Mouse (Mus musculus) embryo, embryonic 9.5 days (tissue): ENCODE data around the gene Mettl16.

Experiments used
- DNase-seq: peaks from one replicate; pipeline ENCODE4 v3.0.0-alpha.2; 2017; ENCODE audit errors: extremely low spot score

Gene Mettl16

GRCm38 (mm10) chr11:74831606-74832451 is 61.2 kb downstream of the Mettl16 start:
- DNase-seq = peak; percentile 100

GRCm38 (mm10) chr11:74832503-74833143 is 62.0 kb downstream of the Mettl16 start:
- peak; percentile 61 for DNase-seq

GRCm38 (mm10) chr11:74833536-74834358 is 63.1 kb downstream of the Mettl16 start:
- DNase-seq = no peak

- DNase-seq = no peak
Observed at GRCm38 (mm10) chr11:74834359-74834638, 63.7 kb downstream of the Mettl16 start.

- no peak for DNase-seq
Observed at GRCm38 (mm10) chr11:74834650-74835277, 64.1 kb downstream of the Mettl16 start.

- DNase-seq = no peak
Observed at GRCm38 (mm10) chr11:74835593-74836224, 65.1 kb downstream of the Mettl16 start.

- DNase-seq = no peak
Observed at GRCm38 (mm10) chr11:74836225-74837055, 65.8 kb downstream of the Mettl16 start.

GRCm38 (mm10) chr11:74837056-74837693 is 66.5 kb downstream of the Mettl16 start:
- no peak for DNase-seq

GRCm38 (mm10) chr11:74837694-74838431 is 67.2 kb downstream of the Mettl16 start:
- DNase-seq = peak; percentile 85

- DNase-seq = peak; percentile 93
Observed at GRCm38 (mm10) chr11:74838441-74838840, 67.8 kb downstream of the Mettl16 start.

- DNase-seq = no peak
Observed at GRCm38 (mm10) chr11:74838971-74839370, 68.3 kb downstream of the Mettl16 start.

- no peak for DNase-seq
Observed at GRCm38 (mm10) chr11:74839860-74840715, 69.5 kb downstream of the Mettl16 start.

GRCm38 (mm10) chr11:74840739-74841138 is 70.1 kb downstream of the Mettl16 start:
- no peak for DNase-seq

- DNase-seq = no peak
Observed at GRCm38 (mm10) chr11:74841366-74841765, 70.7 kb downstream of the Mettl16 start.

GRCm38 (mm10) chr11:74842045-74842444 is 71.4 kb downstream of the Mettl16 start:
- no peak for DNase-seq

- no peak for DNase-seq
Observed at GRCm38 (mm10) chr11:74842656-74843434, 72.2 kb downstream of the Mettl16 start.

- DNase-seq = no peak
Observed at GRCm38 (mm10) chr11:74843435-74843714, 72.7 kb downstream of the Mettl16 start.

- no peak for DNase-seq
Observed at GRCm38 (mm10) chr11:74843761-74844160, 73.1 kb downstream of the Mettl16 start.
